Mouse (Mus musculus): ENCODE data around the gene Tex26. TPM values are rescaled to one million over a fixed set of nuclear protein-coding genes. Genes with fewer than 3 reads are reported as not detected.

Gene Tex26
- total RNA-seq, 1 experiment: 0.71 TPM

DNA sequence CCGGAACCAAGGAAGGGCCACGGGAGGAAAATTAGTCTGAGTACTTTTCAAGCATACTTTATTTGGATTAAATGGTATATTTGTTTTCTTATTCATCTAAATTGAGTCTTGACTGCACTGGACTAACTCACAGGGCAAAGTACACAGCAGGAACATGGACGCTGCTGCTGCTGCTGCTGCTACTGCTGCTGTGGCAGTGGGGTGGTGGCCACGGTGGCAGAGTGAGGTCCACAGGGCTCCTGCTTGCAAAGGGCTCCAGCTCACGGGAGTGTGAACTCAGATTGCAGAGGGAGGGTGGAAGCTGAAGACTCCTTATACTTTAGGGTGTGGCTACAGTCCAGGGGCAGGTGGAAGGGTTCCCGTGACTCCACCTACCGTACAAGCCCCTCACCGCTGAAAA lies 65.5 kb downstream of the Tex26 start:
- H3K36me3 ChIP-seq (ENCODE audit: control insufficient read depth, insufficient read depth, low read length, poor library complexity, severe bottlenecking): no peaks in the 10 kb centered on the region
- DNase-seq (ENCODE audit: low read depth, low spot score): no peak
- H3K4me1 ChIP-seq (ENCODE audit: control insufficient read depth in 2 of 2, insufficient read depth in 2 of 2, low read length in 2 of 2, poor library complexity in 1 of 2): no peaks in the 10 kb centered on the region
- no peak overlapping the region for H3K27ac ChIP-seq (ENCODE audit: insufficient read depth, low read depth, low read length, poor library complexity, severe bottlenecking)
- no peak overlapping the region for H3K4me3 ChIP-seq (ENCODE audit: insufficient read depth in 1 of 2, low read depth in 1 of 2, low read length in 2 of 2, poor library complexity in 1 of 2, severe bottlenecking in 1 of 2)
- in situ Hi-C loops (cut with MboI; ENCODE audit: low sequenced_read_pairs in 2 of 2, unreplicated experiment in 2 of 2): no loop called here
- H3K9me3 ChIP-seq (ENCODE audit: control insufficient read depth, insufficient read depth, low read depth, low read length): no peaks in the 10 kb centered on the region
- no peak for TF ChIP-seq ZNF384 (IDR thresholded peaks at IDR 0.05; ENCODE audit: low read depth, low read length)
- no peak for TF ChIP-seq ZC3H11A (IDR thresholded peaks at IDR 0.05; ENCODE audit: borderline replicate concordance, low read depth, low read length)
- TF ChIP-seq HCFC1 (IDR thresholded peaks at IDR 0.05; ENCODE audit: borderline replicate concordance, insufficient read depth, low read length): no peak
- no peak for TF ChIP-seq MAFK (IDR thresholded peaks at IDR 0.05; ENCODE audit: insufficient read depth, low read depth, low read length)
- TF ChIP-seq CHD2 (IDR thresholded peaks at IDR 0.05; ENCODE audit: low read depth, low read length): no peak
- no peak overlapping the region for H3K9ac ChIP-seq (ENCODE audit: insufficient read depth, low read depth, low read length, poor library complexity, severe bottlenecking)

DNA sequence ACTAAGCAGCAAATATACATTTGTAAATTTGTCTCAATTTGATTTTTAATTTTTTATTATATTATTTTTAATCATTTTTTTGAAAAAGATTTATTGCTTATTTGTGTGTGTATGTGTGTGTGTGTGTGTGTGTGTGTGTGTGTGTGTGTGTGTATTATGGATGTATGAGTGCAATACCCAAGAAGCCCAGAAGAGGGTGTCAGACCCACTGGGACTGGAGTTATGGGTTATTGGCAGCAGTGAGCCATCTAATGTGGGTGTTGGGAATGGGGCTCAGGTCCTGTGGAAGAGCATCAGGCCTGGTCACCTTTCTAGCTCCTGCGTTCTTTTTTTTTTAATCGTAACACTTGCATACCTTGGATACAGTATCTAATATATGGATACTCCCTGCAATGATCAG lies 66.6 kb downstream of the Tex26 start:
- no peaks in the 10 kb centered on the region for H3K36me3 ChIP-seq (ENCODE audit: control insufficient read depth, insufficient read depth, low read length, poor library complexity, severe bottlenecking)
- H3K27ac ChIP-seq (ENCODE audit: insufficient read depth, low read depth, low read length, poor library complexity, severe bottlenecking): no peak overlapping the region
- no peak overlapping the region for H3K4me3 ChIP-seq (ENCODE audit: insufficient read depth in 1 of 2, low read depth in 1 of 2, low read length in 2 of 2, poor library complexity in 1 of 2, severe bottlenecking in 1 of 2)
- TF ChIP-seq ZC3H11A (IDR thresholded peaks at IDR 0.05; ENCODE audit: borderline replicate concordance, low read depth, low read length) (no peak), MAFK (IDR thresholded peaks at IDR 0.05; ENCODE audit: insufficient read depth, low read depth, low read length) (no peak), ZNF384 (IDR thresholded peaks at IDR 0.05; ENCODE audit: low read depth, low read length) (no peak), HCFC1 (IDR thresholded peaks at IDR 0.05; ENCODE audit: borderline replicate concordance, insufficient read depth, low read length) (no peak), CHD2 (IDR thresholded peaks at IDR 0.05; ENCODE audit: low read depth, low read length) (no peak)
- in situ Hi-C loops (cut with MboI; ENCODE audit: low sequenced_read_pairs in 2 of 2, unreplicated experiment in 2 of 2): no loop called here
- no peak for DNase-seq (ENCODE audit: low read depth, low spot score)
- H3K9ac ChIP-seq (ENCODE audit: insufficient read depth, low read depth, low read length, poor library complexity, severe bottlenecking): no peak overlapping the region
- H3K4me1 ChIP-seq (ENCODE audit: control insufficient read depth in 2 of 2, insufficient read depth in 2 of 2, low read length in 2 of 2, poor library complexity in 1 of 2): no peaks in the 10 kb centered on the region
- no peaks in the 10 kb centered on the region for H3K9me3 ChIP-seq (ENCODE audit: control insufficient read depth, insufficient read depth, low read depth, low read length)

DNA sequence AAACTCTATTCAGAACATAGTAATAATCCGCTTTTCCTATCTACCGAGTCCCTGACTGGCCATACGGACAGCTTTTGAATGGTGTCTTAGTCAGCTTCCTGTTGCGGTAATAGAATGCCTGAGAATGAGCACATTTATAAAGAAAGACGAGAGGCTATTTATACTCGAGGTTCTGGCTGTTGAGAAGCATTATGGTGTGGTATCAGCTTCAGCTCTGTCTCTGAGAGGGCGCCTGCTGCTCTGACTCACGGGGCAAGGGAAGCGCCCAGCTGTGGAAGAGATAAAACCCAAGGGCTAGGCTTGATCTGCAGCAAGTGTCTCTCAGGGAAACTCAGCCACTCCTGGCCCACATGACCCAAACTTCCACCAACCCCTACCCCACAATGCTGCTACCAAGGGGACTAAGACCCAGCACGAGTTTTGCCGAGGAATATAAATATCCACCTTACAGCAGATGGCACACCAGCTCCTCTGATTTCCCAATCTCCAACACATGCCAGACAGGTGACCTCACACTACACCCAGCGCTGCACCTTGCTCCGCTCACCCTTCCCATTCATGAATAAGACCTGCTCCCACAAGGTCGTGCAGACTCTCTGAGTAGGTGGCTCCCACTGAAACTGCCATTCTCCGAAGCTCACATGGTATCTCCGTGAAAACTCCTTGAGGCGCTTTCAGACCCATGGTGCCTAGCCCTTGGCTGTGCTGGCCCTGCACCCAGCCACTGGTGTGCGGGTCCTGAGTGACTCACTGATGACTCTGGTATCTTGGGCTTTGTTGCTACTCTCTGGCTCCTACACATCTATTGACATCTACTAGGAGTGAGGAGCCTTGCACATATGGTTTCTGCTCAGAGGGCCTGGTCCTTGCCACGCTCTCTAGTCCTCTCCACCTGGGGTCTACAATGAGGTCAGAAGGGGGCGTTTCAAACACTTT lies 68.9 kb downstream of the Tex26 start:
- in situ Hi-C loops (cut with MboI; ENCODE audit: low sequenced_read_pairs in 2 of 2, unreplicated experiment in 2 of 2): no loop called here
- Histone ChIP-seq H3K4me1 (ENCODE audit: control insufficient read depth in 2 of 2, insufficient read depth in 2 of 2, low read length in 2 of 2, poor library complexity in 1 of 2) (peaks cover 2 to 3% of the 10 kb centered on the region in 2 experiments; a peak in 1 of 4 replicates), H3K9ac (ENCODE audit: insufficient read depth, low read depth, low read length, poor library complexity, severe bottlenecking) (no peak overlapping the region), H3K27ac (ENCODE audit: insufficient read depth, low read depth, low read length, poor library complexity, severe bottlenecking) (no peak overlapping the region), H3K4me3 (ENCODE audit: insufficient read depth in 1 of 2, low read depth in 1 of 2, low read length in 2 of 2, poor library complexity in 1 of 2, severe bottlenecking in 1 of 2) (no peak overlapping the region), H3K9me3 (ENCODE audit: control insufficient read depth, insufficient read depth, low read depth, low read length) (no peaks in the 10 kb centered on the region), H3K36me3 (ENCODE audit: control insufficient read depth, insufficient read depth, low read length, poor library complexity, severe bottlenecking) (no peaks in the 10 kb centered on the region)
- DNase-seq (ENCODE audit: low read depth, low spot score): no peak
- TF ChIP-seq ZC3H11A (IDR thresholded peaks at IDR 0.05; ENCODE audit: borderline replicate concordance, low read depth, low read length): no peak

DNA sequence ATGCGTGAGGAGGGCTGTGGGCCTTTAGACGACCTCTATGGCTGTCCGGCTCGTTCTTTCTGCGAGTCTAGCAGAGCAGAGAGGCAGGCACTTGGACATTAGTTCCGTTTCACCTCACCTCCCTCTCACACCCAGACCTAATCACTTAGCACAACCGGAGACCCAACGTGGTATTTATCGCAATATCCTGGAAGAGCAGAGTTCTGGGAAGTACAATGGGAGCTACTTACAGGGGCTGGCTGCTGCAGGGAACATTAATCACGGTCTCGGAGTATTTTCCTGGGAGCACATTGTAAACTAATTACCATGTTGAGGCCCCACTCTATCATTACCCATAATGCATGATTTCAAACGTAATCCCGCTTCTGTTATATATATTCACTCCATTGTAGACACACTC lies 70.9 kb downstream of the Tex26 start:
- in situ Hi-C loops (cut with MboI; ENCODE audit: low sequenced_read_pairs in 2 of 2, unreplicated experiment in 2 of 2): no loop called here
- no peak overlapping the region for H3K9ac ChIP-seq (ENCODE audit: insufficient read depth, low read depth, low read length, poor library complexity, severe bottlenecking)
- no peaks in the 10 kb centered on the region for H3K36me3 ChIP-seq (ENCODE audit: control insufficient read depth, insufficient read depth, low read length, poor library complexity, severe bottlenecking)
- no peak overlapping the region for H3K4me3 ChIP-seq (ENCODE audit: insufficient read depth in 1 of 2, low read depth in 1 of 2, low read length in 2 of 2, poor library complexity in 1 of 2, severe bottlenecking in 1 of 2)
- TF ChIP-seq CHD2 (IDR thresholded peaks at IDR 0.05; ENCODE audit: low read depth, low read length) (no peak), MAFK (IDR thresholded peaks at IDR 0.05; ENCODE audit: insufficient read depth, low read depth, low read length) (no peak), ZNF384 (IDR thresholded peaks at IDR 0.05; ENCODE audit: low read depth, low read length) (no peak), ZC3H11A (IDR thresholded peaks at IDR 0.05; ENCODE audit: borderline replicate concordance, low read depth, low read length) (no peak), HCFC1 (IDR thresholded peaks at IDR 0.05; ENCODE audit: borderline replicate concordance, insufficient read depth, low read length) (no peak)
- H3K4me1 ChIP-seq (ENCODE audit: control insufficient read depth in 2 of 2, insufficient read depth in 2 of 2, low read length in 2 of 2, poor library complexity in 1 of 2): peaks cover 3 to 11% of the 10 kb centered on the region in 2 experiments; a peak in 2 of 4 replicates
- no peaks in the 10 kb centered on the region for H3K9me3 ChIP-seq (ENCODE audit: control insufficient read depth, insufficient read depth, low read depth, low read length)
- H3K27ac ChIP-seq (ENCODE audit: insufficient read depth, low read depth, low read length, poor library complexity, severe bottlenecking): no peak overlapping the region
- DNase-seq (ENCODE audit: low read depth, low spot score): no peak
